Mouse (Mus musculus) liver, postnatal 0 days (tissue): ENCODE results near the gene Ptn. TPM values are rescaled to one million over a fixed set of nuclear protein-coding genes. Genes with fewer than 3 reads are reported as not detected.

ENCODE experiments used
- ATAC-seq: fragments of 200-750 bp; cut with Nextera tagmentation; 2 replicates; pipeline ENCODE4 v1.8.0; 2017; ENCODE audit warnings: mild to moderate bottlenecking, moderate library complexity
- DNase-seq: peaks from one replicate; pipeline ENCODE4 v3.0.0-alpha.2; 2016
- H3K27ac ChIP-seq: fragments of 300-500 bp; sonication (generic); 2 replicates; pipeline ENCODE4 v1.5.1; 2014; ENCODE audit warnings: antibody characterized with exemption, moderate library complexity, mild to moderate bottlenecking, low read depth
- H3K27me3 ChIP-seq: fragments of 300-500 bp; sonication (generic); 2 replicates; pipeline ENCODE4 v1.6.1; 2014; ENCODE audit warnings: low read length, control low read depth, mixed read lengths; ENCODE audit not compliant: insufficient read depth
- H3K36me3 ChIP-seq: fragments of 300-500 bp; sonication (generic); replicated peaks from 2 replicates; pipeline ENCODE4 v1.6.1; 2014; ENCODE audit warnings: mild to moderate bottlenecking, control low read depth, low read length, moderate library complexity, mixed read lengths; ENCODE audit not compliant: insufficient read depth
- H3K4me1 ChIP-seq: fragments of 300-500 bp; sonication (generic); 2 replicates; pipeline ENCODE4 v1.6.1; 2014; ENCODE audit warnings: antibody characterized with exemption, mild to moderate bottlenecking, control low read depth; ENCODE audit not compliant: insufficient read depth
- H3K4me2 ChIP-seq: fragments of 300-500 bp; sonication (generic); 2 replicates; pipeline ENCODE4 v1.6.1; 2014; ENCODE audit warnings: low read depth, mild to moderate bottlenecking, low read length, moderate library complexity, mixed read lengths
- H3K4me3 ChIP-seq: fragments of 300-500 bp; sonication (generic); 2 replicates; pipeline ENCODE4 v1.5.1; 2014; ENCODE audit warnings: low read depth, low read length
- H3K9ac ChIP-seq: fragments of 300-500 bp; sonication (generic); replicated peaks from 2 replicates; pipeline ENCODE4 v1.6.1; 2014; ENCODE audit warnings: mild to moderate bottlenecking, moderate library complexity
- H3K9me3 ChIP-seq: fragments of 300-500 bp; sonication (generic); 2 replicates; pipeline ENCODE4 v1.6.1; 2016; ENCODE audit warnings: mild to moderate bottlenecking, control low read depth, low read length, mixed read lengths
- CTCF ChIP-seq: sonication (generic); IDR thresholded peaks from 2 replicates; pipeline ENCODE4 v1.5.1; 2016; ENCODE audit warnings: antibody characterized with exemption, low read depth
- EP300 ChIP-seq: IDR thresholded peaks from 2 replicates; pipeline ENCODE4 v1.6.1; 2016; ENCODE audit warnings: antibody characterized with exemption, low read depth, mild to moderate bottlenecking
- whole genome bisulfite sequencing: fragments of 180-500 bp; shearing (Covaris S2); extraction: QIAGEN DNeasy Blood & Tissue Kit; methylation state at CpG from one replicate; pipeline ENCODE4 v1.1.7; 2014; ENCODE audit not compliant: insufficient replicate concordance; 5-methylcytosine and 5-hydroxymethylcytosine counted together
- polyA plus RNA-seq: library from polyadenylated mRNA; unstranded; fragments of >200 nt; fragmentation: Nextera tagmentation; extraction: Ambion mirVana; gene quantifications from 2 replicates; pipeline ENCODE4 v1.2.1, GENCODE M21; 2015

Gene Ptn
- polyA plus RNA-seq, 1 experiment from 2014 or later: 3.6 TPM

GRCm38 (mm10) chr6:36775647-36776360 is 34.2 kb downstream of the Ptn start:
- TF ChIP-seq CTCF (no peak), EP300 (no peak)
- Histone ChIP-seq H3K9me3 (no peaks in the 10 kb centered on the region), H3K9ac (no peak overlapping the region), H3K27ac (no peak overlapping the region), H3K4me2 (no peak overlapping the region), H3K27me3 (no peaks in the 10 kb centered on the region), H3K36me3 (no peaks in the 10 kb centered on the region), H3K4me1 (no peaks in the 10 kb centered on the region), H3K4me3 (no peak overlapping the region)
- ATAC-seq (no peak), DNase-seq (no peak)
- 77% methylated on average over 10 of the region's 10 CpGs for WGBS

GRCm38 (mm10) chr6:36772541-36772940 is 37.5 kb downstream of the Ptn start:
- 70% methylated on average over 2 of the region's 2 CpGs for WGBS
- no peak for DNase-seq
- Histone ChIP-seq H3K9me3 (no peaks in the 10 kb centered on the region), H3K4me3 (no peak overlapping the region), H3K4me1 (no peaks in the 10 kb centered on the region), H3K36me3 (no peaks in the 10 kb centered on the region), H3K27ac (no peak overlapping the region), H3K9ac (no peak overlapping the region), H3K27me3 (no peaks in the 10 kb centered on the region), H3K4me2 (no peak overlapping the region)
- TF ChIP-seq CTCF (no peak), EP300 (no peak)
- ATAC-seq: no peak

- no peak for TF ChIP-seq CTCF
- no peak for TF ChIP-seq EP300
- 67% methylated on average over 3 of the region's 3 CpGs for WGBS
- Histone ChIP-seq H3K4me2 (no peak overlapping the region), H3K27me3 (no peaks in the 10 kb centered on the region), H3K9ac (no peak overlapping the region), H3K36me3 (no peaks in the 10 kb centered on the region), H3K4me3 (no peak overlapping the region), H3K27ac (no peak overlapping the region), H3K9me3 (no peaks in the 10 kb centered on the region), H3K4me1 (no peaks in the 10 kb centered on the region)
- DNase-seq (no peak), ATAC-seq (no peak)
Measured at GRCm38 (mm10) chr6:36769012-36769411, 41.0 kb downstream of the Ptn start.

GRCm38 (mm10) chr6:36766941-36767340 is 43.1 kb downstream of the Ptn start:
- ATAC-seq (no peak), DNase-seq (no peak)
- Histone ChIP-seq H3K4me3 (no peak overlapping the region), H3K4me1 (no peaks in the 10 kb centered on the region), H3K27ac (no peak overlapping the region), H3K4me2 (no peak overlapping the region), H3K9me3 (no peaks in the 10 kb centered on the region), H3K36me3 (no peaks in the 10 kb centered on the region), H3K27me3 (no peaks in the 10 kb centered on the region), H3K9ac (no peak overlapping the region)
- TF ChIP-seq EP300: no peak
- TF ChIP-seq CTCF: no peak
- 72% methylated on average over 3 of the region's 3 CpGs for WGBS

- no peak overlapping the region for H3K4me2 ChIP-seq
- WGBS: 64% methylated on average over 10 of the region's 10 CpGs
- no peak overlapping the region for H3K9ac ChIP-seq
- ATAC-seq (no peak), DNase-seq (no peak)
- H3K27me3 ChIP-seq: no peaks in the 10 kb centered on the region
- H3K4me3 ChIP-seq: no peak overlapping the region
- H3K36me3 ChIP-seq: no peaks in the 10 kb centered on the region
- H3K9me3 ChIP-seq: no peaks in the 10 kb centered on the region
- no peaks in the 10 kb centered on the region for H3K4me1 ChIP-seq
- no peak overlapping the region for H3K27ac ChIP-seq
- no peak for TF ChIP-seq CTCF
- no peak for TF ChIP-seq EP300
Measured at GRCm38 (mm10) chr6:36755001-36755885, 54.8 kb downstream of the Ptn start.

GRCm38 (mm10) chr6:36752887-36753286 is 57.1 kb downstream of the Ptn start:
- H3K9me3 ChIP-seq: no peaks in the 10 kb centered on the region
- no peak overlapping the region for H3K4me2 ChIP-seq
- DNase-seq: no peak
- no peak overlapping the region for H3K4me3 ChIP-seq
- ATAC-seq: no peak
- no peak for TF ChIP-seq CTCF
- TF ChIP-seq EP300: no peak
- H3K27ac ChIP-seq: no peak overlapping the region
- WGBS: 69% methylated on average over 6 of the region's 6 CpGs
- no peaks in the 10 kb centered on the region for H3K27me3 ChIP-seq
- no peak overlapping the region for H3K9ac ChIP-seq
- no peaks in the 10 kb centered on the region for H3K4me1 ChIP-seq
- H3K36me3 ChIP-seq: no peaks in the 10 kb centered on the region
